Mouse (Mus musculus): ENCODE results near the gene Lhx5. TPM values are rescaled to one million over a fixed set of nuclear protein-coding genes. Genes with fewer than 3 reads are reported as not detected.
A peak's percentile ranks its signal among the peaks of the same experiment; 100 is the strongest.

The Lhx5 gene
- polyA plus RNA-seq, 1 experiment, result not detected

DNA sequence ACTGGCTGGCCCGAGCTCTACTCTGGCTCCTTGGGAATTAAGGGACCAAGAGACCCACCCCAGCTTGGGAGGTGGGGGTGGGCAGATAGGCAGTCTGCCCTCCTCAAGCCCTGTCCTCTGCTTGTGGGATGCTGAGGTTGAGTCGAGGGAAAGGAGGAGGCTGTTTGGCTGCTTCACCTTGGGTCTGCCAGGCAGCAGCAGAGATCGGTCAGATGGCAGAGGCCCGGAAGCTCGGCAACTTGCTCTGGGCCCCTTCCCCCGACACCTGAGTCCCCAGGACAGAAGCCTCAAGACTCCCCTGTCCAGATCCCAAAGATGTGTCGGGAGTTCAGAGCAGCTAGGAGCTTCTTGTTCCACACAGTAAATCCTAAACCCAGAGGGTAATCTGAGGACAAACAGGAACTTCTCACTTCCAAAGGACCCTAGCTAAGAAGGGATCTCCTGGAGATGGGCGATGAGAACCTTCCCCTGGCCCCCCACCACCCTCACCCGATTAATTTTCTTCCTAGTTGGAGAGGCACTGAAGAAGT, 1.1 kb downstream of the Lhx5 start:
- DNase-seq (ENCODE audit: low spot score), result no peak

DNA sequence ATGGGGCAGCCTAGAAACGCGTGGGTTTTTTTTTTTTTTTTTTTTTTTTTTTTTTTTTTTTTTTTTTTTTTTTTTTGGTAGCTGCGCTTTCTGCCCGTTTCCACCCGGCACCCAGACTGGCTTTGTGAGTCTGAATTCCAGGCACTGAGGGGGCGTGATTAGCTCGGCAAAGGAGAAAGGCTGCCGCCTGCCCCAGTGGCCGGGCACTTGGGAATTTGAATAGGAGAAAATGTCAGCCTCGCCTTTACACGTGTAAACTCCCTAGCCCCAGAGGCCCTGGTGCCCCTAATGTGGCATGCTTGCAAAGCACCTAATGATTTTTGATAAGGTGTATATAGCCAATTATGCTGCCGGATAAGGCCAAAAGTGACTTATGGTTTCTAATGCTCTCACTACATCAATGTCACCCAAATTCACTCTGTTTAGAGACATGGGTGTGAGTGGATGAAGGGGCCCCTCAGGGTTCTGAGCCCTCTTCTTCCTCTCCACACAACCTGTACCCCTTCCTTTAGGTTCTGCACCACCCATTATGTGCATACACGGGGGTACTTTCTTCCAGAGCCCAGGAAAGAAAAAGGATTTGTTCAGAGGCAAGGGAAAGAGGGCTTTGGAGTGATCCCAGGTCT, 1.7 kb downstream of the Lhx5 start:
- no peak for DNase-seq (ENCODE audit: low spot score)

DNA sequence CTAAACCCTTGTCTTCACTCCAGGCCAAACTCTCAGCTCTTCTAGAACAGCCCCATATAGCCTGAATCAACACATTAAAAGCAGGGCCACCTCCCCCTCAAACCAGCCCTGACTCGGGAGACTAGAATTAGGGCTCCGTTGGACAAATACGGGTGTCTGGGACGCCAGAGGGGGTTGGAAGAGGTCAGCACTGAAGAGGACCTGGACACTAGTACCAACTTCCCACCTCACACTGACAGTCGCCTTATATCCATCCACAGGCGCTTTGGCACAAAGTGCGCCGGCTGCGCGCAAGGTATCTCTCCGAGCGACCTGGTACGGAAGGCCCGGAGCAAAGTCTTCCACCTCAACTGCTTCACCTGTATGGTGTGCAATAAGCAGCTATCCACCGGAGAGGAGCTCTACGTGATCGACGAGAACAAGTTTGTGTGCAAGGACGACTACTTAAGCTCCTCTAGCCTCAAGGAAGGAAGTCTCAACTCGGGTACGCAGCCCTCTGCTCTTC, 2.8 kb downstream of the Lhx5 start:
- no peak for DNase-seq (ENCODE audit: low spot score)

DNA sequence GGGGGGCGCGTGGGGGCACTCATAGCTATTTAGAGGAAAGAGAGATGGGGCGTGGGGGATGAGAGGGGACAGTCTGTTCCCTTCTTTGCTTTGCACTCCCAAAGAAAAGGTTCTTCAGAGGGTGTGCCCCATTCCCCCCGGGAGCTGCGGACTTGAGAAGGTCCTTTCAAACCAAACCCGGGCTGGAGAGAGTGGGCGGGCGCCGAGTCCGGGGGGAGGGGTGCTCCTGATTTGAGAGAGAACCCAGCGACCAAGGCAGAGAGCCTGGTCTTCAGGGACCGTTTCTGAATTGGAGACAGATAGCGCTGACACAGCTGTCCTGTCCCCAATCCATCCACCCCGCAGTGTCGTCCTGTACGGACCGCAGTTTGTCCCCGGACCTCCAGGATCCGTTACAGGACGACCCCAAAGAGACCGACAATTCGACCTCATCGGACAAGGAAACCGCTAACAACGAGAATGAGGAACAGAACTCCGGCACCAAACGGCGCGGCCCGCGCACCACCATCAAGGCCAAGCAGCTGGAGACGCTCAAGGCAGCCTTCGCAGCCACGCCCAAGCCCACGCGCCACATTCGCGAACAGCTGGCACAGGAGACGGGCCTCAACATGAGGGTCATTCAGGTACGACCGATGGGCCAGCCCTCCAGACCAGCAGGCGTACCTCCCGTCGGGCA, 3.6 kb downstream of the Lhx5 start:
- DNase-seq (ENCODE audit: low spot score), result no peak

DNA sequence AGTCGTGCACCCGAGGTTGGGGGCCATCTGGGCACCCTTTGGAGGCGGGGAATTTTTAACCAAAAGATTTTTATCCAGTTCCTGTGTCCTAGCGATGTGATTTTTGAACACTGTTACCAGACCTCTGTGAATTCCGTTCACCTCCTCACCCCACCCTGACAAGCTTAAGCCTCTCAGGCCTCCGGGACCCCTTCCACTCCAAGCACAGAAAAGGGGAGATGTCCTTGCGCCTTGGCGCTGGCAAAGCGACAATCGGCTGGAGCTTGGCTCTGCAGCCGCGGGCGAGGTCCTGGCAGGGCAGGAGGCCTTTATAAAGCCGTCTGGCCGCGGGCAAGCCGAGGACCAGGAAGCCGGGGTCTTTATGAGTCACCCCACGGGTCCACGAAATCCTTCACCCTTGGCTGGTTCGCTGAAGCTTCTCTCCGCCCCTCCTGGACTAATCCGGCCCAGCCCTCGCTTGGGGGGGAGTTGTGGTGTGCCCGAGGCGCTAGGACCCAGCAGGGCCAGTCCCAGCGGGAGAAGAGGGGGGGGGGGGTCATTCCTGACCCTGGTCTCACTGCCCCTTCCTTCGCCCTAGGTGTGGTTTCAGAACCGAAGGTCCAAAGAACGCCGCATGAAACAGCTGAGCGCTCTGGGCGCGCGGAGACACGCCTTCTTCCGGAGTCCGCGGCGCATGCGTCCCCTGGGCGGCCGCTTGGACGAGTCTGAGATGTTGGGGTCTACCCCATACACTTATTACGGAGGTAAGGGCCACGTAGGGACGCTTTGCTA, 4.4 kb downstream of the Lhx5 start:
- DNase-seq (ENCODE audit: low spot score), result no peak

DNA sequence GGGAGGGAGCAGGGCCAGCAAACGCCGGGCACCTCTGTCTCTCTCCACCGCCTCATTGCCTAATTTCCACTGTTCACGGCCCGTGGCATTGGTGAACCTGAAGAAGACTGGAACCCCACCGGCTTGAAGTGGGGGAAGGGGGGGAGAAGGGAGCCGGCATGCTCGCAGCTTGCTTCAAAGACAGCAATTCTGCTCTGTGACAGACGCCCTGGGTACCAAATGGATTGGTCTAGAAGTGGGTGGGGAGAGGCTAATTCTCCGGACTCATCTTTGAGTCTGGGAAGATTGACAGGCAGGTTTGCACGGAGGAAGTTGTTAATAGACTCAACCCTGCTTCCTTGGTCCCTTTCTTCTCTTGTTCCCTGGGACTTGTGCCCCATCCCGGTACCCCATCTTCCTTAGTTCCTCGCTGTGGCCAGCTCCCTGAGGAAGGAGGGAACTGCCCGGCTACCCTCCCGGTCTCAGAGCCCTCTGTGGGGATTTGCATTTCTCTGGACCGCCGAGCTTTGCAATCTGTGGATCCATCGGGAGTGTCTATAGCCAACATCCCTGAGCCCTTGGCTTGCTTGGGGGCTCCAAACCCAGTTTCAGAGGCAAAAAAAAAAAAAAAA, 5.5 kb downstream of the Lhx5 start:
- DNase-seq (ENCODE audit: low spot score), result no peak

DNA sequence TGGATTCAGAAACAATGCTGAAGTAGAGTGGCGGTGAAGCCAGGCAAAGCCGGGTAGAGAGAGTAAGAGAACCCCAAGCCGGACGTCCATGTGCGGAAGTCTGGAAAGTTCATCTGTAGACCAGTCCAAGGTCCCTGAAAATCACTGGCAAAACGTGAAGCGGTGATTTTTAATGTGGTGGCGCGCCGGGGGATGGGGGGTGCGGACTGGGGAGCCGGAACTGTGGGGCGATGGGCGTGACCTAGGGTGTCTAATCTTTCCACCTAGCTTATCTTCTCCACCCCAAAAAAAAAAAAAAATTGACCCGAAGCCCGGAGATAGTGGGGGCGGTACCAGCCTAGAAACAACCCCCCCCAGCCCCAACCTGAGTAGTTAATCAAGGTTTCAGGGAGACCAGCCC, 6.0 kb downstream of the Lhx5 start:
- DNase-seq (ENCODE audit: low spot score), result no peak

DNA sequence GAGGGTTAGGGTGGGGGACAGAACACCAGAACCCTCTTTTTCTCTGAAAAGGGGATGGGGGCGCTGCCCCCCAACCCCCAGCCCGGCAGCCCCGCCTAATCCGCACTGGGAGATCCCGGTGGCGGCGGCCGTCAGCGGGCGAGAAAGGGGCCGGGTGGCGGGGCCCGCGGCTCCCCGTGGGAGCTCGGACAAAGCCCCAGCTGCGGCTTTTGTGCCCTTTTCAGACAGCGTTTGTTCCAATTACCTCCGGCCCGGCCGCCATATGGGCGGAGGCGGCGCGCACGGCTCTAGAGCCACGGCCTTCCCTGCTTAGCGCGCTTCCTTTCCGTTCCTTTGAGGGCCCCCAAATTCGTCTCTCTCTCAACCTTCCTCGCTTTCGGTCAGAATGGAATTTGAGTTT, 6.5 kb downstream of the Lhx5 start:
- DNase-seq (ENCODE audit: low spot score), result no peak

DNA sequence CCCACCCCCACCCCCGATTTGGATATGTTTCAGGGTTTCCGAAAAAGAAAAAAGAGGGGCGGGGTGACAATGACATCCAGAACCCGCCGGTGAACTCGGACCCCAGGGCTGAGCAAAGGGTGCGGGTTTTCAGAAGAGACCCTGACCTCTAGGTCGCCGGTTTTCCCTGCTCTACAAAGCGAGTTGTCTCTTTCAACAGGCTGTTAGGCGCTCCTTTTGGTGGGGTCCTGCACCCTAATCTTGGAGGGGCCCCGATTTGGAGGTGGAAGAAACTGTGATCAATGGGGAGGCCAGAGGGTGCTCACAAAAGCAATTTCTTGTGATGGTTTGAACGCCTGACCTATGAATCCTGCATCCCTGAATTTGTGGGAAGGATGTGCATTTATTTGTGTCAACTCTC, 7.0 kb downstream of the Lhx5 start:
- DNase-seq (ENCODE audit: low spot score), result no peak

DNA sequence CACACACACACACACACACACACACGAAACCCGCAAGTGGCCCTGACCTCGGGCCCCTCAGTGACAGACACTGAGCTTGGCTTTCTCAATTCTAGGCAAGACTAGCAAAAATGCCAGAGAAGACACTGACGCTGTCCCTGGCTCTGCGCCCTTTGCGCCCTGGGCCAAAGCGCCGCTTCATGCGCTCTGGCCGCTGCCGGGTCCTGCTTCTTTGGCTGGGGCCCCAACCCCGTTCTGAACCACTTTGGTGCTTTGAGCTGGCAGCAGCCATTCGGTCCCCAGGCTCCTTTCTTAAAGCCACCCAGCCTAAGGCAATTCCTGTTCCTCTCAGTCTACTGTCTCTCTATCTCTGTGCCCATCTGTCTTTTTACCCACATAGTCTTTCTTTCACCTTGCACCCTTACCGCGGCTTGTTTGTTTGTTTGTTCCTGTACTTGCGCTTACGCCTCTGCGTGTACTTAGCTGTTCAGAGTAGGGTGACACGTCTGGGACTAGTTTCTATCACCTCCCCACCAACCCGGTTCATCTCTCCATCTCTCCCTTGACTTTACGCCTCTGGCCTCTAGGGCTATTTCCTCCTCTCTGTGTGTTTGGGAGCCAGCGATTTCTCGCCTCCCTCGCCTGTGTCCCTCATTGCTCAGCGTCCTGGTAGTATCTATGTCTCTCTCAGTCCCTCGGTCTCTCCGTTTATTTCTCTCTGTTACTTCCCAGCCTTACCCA, 7.7 kb downstream of the Lhx5 start:
- DNase-seq (ENCODE audit: low spot score), result no peak

DNA sequence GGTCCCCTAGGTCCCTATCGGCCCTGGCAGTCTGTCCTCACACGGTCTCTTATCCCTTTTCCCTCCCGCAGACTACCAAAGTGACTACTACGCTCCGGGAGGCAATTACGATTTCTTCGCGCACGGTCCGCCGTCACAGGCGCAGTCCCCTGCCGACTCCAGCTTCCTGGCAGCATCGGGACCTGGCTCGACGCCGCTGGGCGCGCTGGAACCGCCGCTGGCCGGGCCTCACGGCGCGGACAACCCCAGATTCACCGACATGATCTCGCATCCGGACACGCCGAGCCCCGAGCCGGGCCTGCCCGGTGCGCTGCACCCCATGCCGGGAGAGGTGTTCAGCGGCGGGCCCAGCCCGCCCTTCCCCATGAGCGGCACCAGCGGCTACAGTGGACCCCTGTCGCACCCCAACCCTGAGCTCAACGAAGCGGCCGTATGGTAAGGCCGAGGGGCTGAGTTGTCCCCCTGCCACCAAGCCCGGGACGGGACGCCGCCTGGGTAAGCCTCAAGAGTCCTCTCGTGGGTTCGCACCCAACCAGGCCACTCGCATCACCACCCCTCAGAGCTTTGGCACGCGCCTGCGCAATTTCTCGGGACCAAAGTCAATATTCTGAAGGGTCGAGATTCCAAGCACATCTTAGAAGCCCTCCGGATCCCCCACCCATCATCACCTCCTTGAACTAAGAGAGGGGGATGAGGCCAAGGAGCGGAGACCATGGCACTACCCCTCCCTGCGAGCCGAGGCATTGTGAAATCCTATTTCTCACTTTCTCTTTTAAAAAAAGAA, 8.6 kb downstream of the Lhx5 start:
- no peak for DNase-seq (ENCODE audit: low spot score)

DNA sequence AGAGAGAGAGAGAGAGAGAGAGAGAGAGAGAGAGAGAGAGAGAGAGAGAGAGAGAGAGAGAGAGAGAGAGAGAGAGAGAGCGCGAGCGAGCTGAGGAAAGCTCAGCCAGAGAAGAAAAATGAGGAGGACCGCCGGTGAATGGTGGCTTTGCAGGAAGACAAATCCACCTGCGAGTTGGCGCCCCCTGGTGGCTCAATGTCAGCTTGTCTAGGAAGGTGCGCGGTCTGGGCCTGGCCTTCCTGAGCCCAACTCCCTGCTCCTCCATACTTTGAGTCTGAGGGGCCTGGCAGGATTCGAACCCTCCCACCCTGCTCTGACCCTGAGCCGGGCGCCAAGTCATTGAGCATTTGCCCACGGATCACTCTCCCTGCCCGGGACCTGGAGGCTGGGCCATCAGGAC, 9.2 kb downstream of the Lhx5 start:
- DNase-seq (ENCODE audit: low spot score), result peak; percentile 76

DNA sequence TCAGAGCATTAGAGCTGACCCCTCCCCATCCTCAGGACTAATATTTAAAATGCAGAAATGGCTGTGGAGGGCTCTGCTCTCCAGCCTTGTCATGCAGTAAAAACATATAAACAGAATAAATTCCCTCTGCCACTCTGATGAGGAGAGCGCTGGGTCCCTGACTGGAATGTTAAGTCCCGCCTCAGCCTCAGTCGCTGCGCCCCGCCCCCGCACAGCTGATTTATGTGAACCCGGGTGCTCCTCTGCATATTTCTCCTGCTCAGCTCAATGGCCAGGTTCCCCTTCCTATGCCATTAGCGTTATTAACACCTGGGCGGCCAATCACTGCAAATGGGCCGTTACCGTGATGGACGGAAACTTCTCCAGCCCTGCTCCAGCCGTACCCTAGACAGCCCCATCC, 15.8 kb downstream of the Lhx5 start:
- no peak for DNase-seq (ENCODE audit: low spot score)

DNA sequence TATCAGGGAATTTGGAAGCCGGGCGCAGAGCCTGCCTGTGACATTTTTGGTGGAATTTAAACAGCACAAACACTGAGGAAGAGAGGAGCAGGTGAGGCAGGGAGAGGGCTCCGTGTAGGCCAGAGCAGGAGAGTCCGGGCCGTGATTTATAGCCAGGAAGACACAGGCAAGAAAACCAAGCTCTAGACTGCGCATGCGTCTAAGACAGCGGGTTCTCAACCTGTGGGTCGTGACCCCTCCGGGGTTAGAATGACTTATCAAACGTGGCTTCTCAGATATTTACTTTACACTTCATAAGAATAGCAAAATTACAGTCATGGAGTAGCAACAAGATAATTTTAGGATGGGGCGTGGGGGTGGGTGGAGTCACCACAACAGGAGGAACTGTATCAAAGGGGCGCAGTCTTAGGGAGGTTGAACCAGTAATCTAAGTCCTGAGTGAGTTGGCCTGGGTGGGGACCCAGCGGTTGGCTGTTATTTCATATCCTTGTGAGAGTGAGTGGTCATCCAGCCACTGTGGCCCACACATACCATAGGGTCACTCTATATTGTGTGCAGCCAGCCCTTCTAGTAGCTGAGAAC, 23.3 kb downstream of the Lhx5 start:
- no peak for DNase-seq (ENCODE audit: low spot score)

DNA sequence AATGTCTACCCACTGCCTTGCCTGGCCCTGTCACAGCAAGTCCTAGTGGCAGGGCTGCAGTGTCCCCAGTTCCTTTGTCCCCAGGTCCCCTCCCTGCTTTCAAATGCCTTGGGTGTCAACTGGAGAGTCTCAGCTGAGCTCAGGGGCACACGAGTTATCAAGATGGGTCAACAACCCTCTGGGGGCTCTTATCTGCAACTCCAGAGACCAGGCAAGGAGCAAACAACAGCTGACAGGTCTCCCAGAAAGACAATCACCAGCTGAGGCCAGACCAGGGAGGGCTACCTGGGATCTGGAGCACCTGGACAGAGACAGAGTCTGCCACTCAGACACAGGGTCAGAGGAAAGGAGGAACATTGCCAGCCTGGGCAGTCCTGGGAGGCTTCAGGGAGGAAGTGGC, 24.8 kb downstream of the Lhx5 start:
- no peak for DNase-seq (ENCODE audit: low spot score)

DNA sequence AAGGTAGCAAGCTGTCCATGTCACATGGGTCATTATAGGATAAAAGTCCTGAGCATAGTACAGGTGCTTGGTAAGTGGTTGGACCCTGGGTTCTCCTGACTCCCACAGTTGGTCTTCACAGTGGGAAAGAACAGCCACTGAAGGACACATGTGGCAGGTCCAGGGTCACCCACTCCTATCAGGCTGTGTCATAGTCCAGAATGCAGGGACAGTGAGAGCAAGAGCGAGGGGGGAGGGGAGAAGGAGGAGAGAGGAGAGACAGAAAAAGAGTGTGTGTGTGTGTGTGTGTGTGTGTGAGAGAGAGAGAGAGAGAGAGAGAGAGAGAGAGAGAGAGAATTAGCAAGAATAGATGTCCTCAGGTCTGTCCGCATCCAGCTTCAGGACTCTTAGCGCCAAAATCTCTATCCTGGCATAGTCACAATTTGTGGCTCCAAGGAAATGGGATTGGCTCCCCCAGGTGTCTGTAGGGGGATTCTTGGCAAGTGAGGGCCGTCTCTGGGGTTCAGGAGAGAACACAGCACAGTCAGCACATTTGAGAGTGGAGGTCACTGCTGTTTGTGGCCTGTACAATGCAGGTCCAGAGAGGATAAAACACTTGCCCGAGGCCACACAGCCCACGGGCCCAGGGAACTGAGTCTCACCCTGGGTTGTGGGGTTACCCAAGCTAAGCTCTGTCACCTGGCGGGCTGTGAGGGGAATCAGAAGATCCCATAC, 25.5 kb downstream of the Lhx5 start:
- no peak for DNase-seq (ENCODE audit: low spot score)

DNA sequence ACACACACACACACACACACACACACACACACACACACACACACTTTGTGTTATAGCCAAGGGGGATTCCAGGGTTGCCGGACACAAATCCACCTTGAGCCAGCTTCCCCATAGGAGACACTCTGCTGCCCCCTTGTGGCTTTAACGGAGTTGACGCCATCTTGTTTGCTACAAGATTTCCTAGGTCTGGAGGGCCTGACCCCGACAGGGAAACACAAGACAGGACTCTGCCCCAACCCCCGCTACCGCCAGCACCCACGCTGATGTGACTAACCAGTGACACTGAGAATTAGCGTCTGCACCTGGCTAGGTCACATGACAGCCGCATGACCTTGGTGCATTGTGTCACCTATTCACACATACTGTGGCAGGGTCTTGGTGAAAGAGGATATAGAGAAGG, 26.1 kb downstream of the Lhx5 start:
- no peak for DNase-seq (ENCODE audit: low spot score)

DNA sequence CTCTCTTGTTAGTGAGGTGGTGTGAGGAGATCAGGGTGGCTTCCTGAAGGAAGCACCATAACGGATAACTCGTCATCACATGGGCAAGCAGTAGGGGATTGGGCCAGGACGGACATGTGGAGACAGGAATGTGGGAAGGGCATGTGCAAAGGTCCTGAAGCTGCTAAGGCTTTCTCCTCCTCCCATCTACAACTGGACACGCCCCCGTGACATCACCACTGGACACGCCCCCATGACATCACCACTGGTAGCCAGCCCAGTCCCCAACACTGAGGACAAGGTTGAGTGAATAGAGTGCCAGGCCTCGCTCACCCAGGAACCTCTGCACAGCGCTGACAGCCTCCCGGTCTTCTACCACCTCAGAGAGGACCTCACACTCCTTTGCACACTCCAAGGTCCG, 27.6 kb downstream of the Lhx5 start:
- DNase-seq (ENCODE audit: low spot score), result no peak

DNA sequence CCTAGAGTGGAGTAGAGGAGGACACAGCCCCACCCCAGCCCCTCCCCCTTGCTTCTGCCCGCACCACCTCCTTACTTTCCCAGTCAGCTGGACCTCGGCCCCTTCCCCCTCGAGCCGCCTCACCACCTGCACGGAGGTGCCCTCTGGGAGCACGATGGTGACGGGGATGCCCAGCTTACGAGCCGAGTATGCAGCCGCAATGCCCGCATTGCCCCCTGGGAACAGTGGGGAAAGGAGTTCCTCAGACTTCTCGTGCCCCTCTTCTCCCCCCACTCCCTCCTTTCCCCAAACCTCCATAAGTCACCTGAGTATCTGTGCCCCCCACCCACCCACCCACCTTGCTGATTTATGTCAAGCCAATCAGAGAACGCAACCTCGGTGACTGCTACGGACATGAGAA, 30.4 kb downstream of the Lhx5 start:
- no peak for DNase-seq (ENCODE audit: low spot score)

DNA sequence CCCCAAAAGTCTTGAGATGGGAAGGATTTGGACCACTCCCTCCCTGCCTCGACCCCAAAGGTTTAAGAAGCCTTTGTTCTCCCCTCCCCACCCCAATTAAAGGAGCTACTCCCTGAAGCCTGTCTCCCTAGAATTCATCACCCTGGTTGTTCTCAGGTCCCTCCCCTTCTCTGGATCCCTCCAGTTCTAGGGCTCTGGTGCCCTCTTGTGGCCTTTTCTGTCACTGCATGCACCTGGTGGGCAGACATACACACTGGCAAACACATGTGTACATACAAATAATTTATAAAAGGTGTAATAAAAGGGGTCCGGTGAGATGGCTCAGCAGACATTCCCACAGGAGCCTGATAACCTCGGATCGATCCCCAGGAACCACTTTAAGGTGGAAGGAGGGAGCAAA, 32.8 kb downstream of the Lhx5 start:
- no peak for DNase-seq (ENCODE audit: low spot score)
